Comparison of ENCODE assay signal across 15 mouse cellular contexts in the genomic region with DNA sequence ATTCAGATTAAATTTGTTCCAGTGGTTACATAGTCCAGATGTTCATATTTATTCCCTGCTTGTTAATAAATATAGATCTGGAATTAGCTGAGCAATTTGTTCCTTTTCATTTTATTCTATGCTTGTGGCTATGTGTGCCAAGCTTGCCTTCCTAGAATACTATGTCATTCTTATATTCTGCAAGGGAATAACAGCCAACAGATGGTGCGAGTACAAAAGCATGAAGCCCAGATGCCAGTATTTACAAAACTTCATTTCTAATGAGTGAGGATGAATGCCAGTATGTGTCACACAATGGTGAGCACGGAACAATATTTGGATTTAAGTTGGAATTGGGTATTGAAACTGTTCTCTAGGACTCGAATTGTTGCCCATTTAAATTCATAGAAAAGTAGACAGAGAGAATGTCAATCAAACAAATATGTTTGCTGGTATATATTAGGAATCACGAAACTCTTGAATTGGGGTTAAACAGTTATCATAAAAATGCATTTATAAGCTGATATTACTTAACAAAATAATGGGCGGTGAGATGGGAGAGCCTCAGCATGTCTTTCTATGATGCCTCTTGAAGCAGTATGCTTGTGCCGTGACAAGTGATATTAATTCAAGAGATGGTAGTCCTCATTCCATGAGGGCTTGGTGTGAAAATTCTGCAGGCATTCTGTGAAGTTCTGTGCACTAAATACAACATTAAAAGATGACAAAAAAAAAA. TPM values are rescaled to one million over a fixed set of nuclear protein-coding genes. Genes with fewer than 3 reads are reported as not detected.
DNase-seq lines count a peak whose midpoint lies in the region; ATAC-seq lines count a peak whose summit lies in the region.
"Had no signal": no experiment of that assay in that cellular context is flagged by ENCODE, and none has a peak within 500 bp of the region (broad histone marks: within the 10 kb centered on the region; RNA-seq: fewer than 3 reads in every experiment).

No protein-coding gene starts in this region.

- no peaks in the 10 kb centered on the region for H3K4me1 ChIP-seq in midbrain, embryonic 14.5 days (ENCODE audit: control insufficient read depth, insufficient read depth, low read length)
- H3K4me1 ChIP-seq in midbrain, embryonic 10.5 days = no peaks in the 10 kb centered on the region
- H3K4me1 ChIP-seq in forebrain, embryonic 16.5 days (replicated peaks; ENCODE audit: control insufficient read depth, insufficient read depth, low read length) = peaks cover 7% of the 10 kb centered on the region; the same call in 1 of the 2 replicates
- H3K4me1 ChIP-seq: liver, embryonic 12.5 days had no signal

- H3K36me3 ChIP-seq in midbrain, embryonic 14.5 days (ENCODE audit: control insufficient read depth, insufficient read depth, low read length) = no peaks in the 10 kb centered on the region
- H3K36me3 ChIP-seq in midbrain, embryonic 10.5 days = no peaks in the 10 kb centered on the region
- H3K36me3 ChIP-seq in forebrain, embryonic 16.5 days (ENCODE audit: control insufficient read depth, insufficient read depth) = no peaks in the 10 kb centered on the region
- H3K36me3 ChIP-seq: heart, embryonic 12.5 days; liver, embryonic 12.5 days had no signal

- 78% methylated on average over 6 of the region's 6 CpGs for WGBS in midbrain, embryonic 14.5 days
- WGBS in midbrain, embryonic 10.5 days = 88% methylated on average over 6 of the region's 6 CpGs
- 46% methylated on average over 6 of the region's 6 CpGs for WGBS in forebrain, embryonic 16.5 days

- no peak for ATAC-seq in midbrain, embryonic 14.5 days (ENCODE audit: low FRiP score, low TSS enrichment)
- peak; percentile 94 for ATAC-seq in forebrain, embryonic 16.5 days
- ATAC-seq: activated CD4-positive, CD25-positive, alpha-beta regulatory T cell, adult 4 months; inflammation-experienced regulatory T-cells, adult 6 months; liver, embryonic 12.5 days; midbrain, embryonic 16.5 days; Patski had no signal

- no peak overlapping the region for H3K9ac ChIP-seq in midbrain, embryonic 14.5 days (replicated peaks; ENCODE audit: low read length)
- H3K9ac ChIP-seq in forebrain, embryonic 16.5 days (replicated peaks; ENCODE audit: low read depth, low read length) = no peak overlapping the region
- H3K9ac ChIP-seq: heart, embryonic 12.5 days; liver, embryonic 12.5 days had no signal

- peak; percentile 21 to 73 for DNase-seq in frontal cortex, adult 2 months (ENCODE audit: extremely low spot score in 1 of 2, low spot score in 1 of 2)
- no peak for DNase-seq in frontal cortex, postnatal 10 days (ENCODE audit: low spot score in 2 of 2)
- DNase-seq in midbrain, embryonic 14.5 days = peak; percentile 13
- DNase-seq in midbrain, embryonic 10.5 days (ENCODE audit: low spot score) = no peak
- peak; percentile 18 to 53 for DNase-seq in layer of hippocampus, postnatal 36 days
- DNase-seq in ovary, adult 18-20 months (ENCODE audit: low spot score) = no peak
- no peak for DNase-seq in retina, embryonic 14.5 days (ENCODE audit: low spot score)
- DNase-seq: thymus, postnatal 4 days had no signal

- H3K4me2 ChIP-seq in midbrain, embryonic 14.5 days (ENCODE audit: low read length) = no peak overlapping the region
- no peak overlapping the region for H3K4me2 ChIP-seq in forebrain, embryonic 16.5 days (ENCODE audit: low read length)
- H3K4me2 ChIP-seq: heart, embryonic 12.5 days; liver, embryonic 12.5 days had no signal

- no peaks in the 10 kb centered on the region for H3K9me3 ChIP-seq in midbrain, embryonic 14.5 days (ENCODE audit: control insufficient read depth, low read length)
- no peaks in the 10 kb centered on the region for H3K9me3 ChIP-seq in midbrain, embryonic 10.5 days (replicated peaks)
- H3K9me3 ChIP-seq in forebrain, embryonic 16.5 days (ENCODE audit: control insufficient read depth, low read length) = no peaks in the 10 kb centered on the region
- H3K9me3 ChIP-seq: liver, embryonic 12.5 days had no signal

- H3K4me3 ChIP-seq in midbrain, embryonic 14.5 days (replicated peaks; ENCODE audit: low read depth, low read length) = no peak overlapping the region
- no peak overlapping the region for H3K4me3 ChIP-seq in midbrain, embryonic 10.5 days
- H3K4me3 ChIP-seq in forebrain, embryonic 16.5 days (replicated peaks; ENCODE audit: low read length) = no peak overlapping the region
- H3K4me3 ChIP-seq: heart, embryonic 12.5 days; liver, embryonic 12.5 days had no signal

- H3K27me3 ChIP-seq in midbrain, embryonic 14.5 days (ENCODE audit: control insufficient read depth, insufficient read depth, low read length) = no peaks in the 10 kb centered on the region
- no peaks in the 10 kb centered on the region for H3K27me3 ChIP-seq in midbrain, embryonic 10.5 days (ENCODE audit: low read depth, poor library complexity, severe bottlenecking)
- H3K27me3 ChIP-seq in forebrain, embryonic 16.5 days (replicated peaks; ENCODE audit: control insufficient read depth, insufficient read depth, low read length) = no peaks in the 10 kb centered on the region
- H3K27me3 ChIP-seq: heart, embryonic 12.5 days; liver, embryonic 12.5 days had no signal

- H3K27ac ChIP-seq in midbrain, embryonic 14.5 days (replicated peaks; ENCODE audit: low read depth, low read length) = no peak overlapping the region
- H3K27ac ChIP-seq in midbrain, embryonic 10.5 days (replicated peaks) = no peak overlapping the region
- H3K27ac ChIP-seq in forebrain, embryonic 16.5 days (ENCODE audit: low read length) = 0 out of 2 replicates have a peak overlapping the region, but pooled peaks have one; percentile 14
- H3K27ac ChIP-seq: liver, embryonic 12.5 days had no signal

RNA-seq across cellular contexts. Expression of gene AI429214, which starts 56.7 kb away (rescaled TPM):
- 2.4 and 3.1 TPM in 2 replicates for polyA plus RNA-seq in frontal cortex, adult 2 months (2012; rRNA removed)
- polyA plus RNA-seq in midbrain, embryonic 14.5 days (2014; fragmentation: Nextera tagmentation; extraction: Ambion mirVana) = 0.22 and 0.46 TPM in 2 replicates
- 0.10 and 0.22 TPM in 2 replicates for polyA plus RNA-seq in midbrain, embryonic 10.5 days (2016; fragmentation: Nextera tagmentation; extraction: Ambion mirVana)
- polyA plus RNA-seq in forebrain, embryonic 16.5 days (2015; fragmentation: Nextera tagmentation; extraction: Ambion mirVana) = 0.24 and 0.37 TPM in 2 replicates
- 1 to 10 TPM; 3.3 TPM for total RNA-seq in layer of hippocampus, postnatal 36 days (2021)
- polyA plus RNA-seq: inflammation-experienced regulatory T-cells, adult 6 months; liver, embryonic 12.5 days had no signal

Comparison
In these comparisons a context has a peak if more than half of its experiments do, and no peak if none do; other contexts are left out.
1. DNase-seq: peak in frontal cortex, adult 2 months (2 of 2), midbrain, embryonic 14.5 days (single experiment) and layer of hippocampus, postnatal 36 days (2 of 2); none in frontal cortex, postnatal 10 days (0 of 2), midbrain, embryonic 10.5 days (single experiment), ovary, adult 18-20 months (single experiment) and retina, embryonic 14.5 days (single experiment).